Mouse (Mus musculus) erythroblast, adult 5-6 weeks (primary cell): ENCODE results near the gene Metap2. TPM values are rescaled to one million over a fixed set of nuclear protein-coding genes. Genes with fewer than 3 reads are reported as not detected.
"Not testable (repeated sequence)": the region's sequence is repeated elsewhere in the genome, so short reads cannot be mapped to it uniquely, and the experiment has no call there.

Experiments used
- ATAC-seq: replicated peaks from 2 replicates; pipeline ENCODE4 v1.8.0; 2016; ENCODE audit warnings: moderate number of reproducible peaks, mild to moderate bottlenecking, moderate TSS enrichment, inconsistent platforms; ENCODE audit not compliant: poor library complexity, low FRiP score, severe bottlenecking
- total RNA-seq, 2 experiments: library from RNA; stranded (forward) in 1 of 2; stranded (reverse) in 1 of 2; fragments of 150-400 nt in 1 of 2; fragments of 200-764, 138-1000 nt in 1 of 2; gene quantifications; 2 replicates each; pipeline versions ENCODE4 v1.2.3 to v1.2.4; 2015 to 2017; ENCODE audit warnings: low replicate concordance in 2 of 2

The Metap2 gene
- total RNA-seq, 2 experiments from 2014 or later = 2,780 to 4,625 TPM

DNA sequence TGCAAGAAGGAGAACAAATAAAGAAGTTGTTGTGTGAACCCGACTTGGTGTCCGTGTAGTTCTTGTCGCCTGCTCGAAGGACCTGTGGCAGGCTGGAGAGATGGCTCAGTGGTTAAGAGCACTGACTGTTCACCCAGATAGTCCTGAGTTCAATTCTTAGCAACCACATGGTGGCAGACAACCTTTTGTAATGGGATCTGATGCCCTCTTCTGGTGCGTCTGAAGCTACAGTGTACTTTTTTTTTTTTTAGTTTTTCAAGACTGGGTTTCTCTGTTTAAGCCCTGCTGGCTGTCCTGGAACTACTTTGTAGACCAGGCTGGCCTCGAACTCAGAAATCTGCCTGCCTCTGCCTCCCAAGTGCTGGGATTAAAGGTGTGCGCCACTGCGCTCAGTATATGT lies 87.5 kb downstream of the Metap2 start:
- ATAC-seq = not testable (repeated sequence)

Other genes starting within 250 kb of the Metap2 start
- not detected in 2 replicates for gene Usp44, start 65.5 kb downstream of the Metap2 start, total RNA-seq (2015; ENCODE audit: low replicate concordance)
- 0.28 TPM in 1 of 2 replicates, not detected in the other for gene Usp44, start 65.5 kb downstream of the Metap2 start, total RNA-seq (2017; ENCODE audit: low replicate concordance)
- gene Vezt, start 138.7 kb upstream of the Metap2 start, total RNA-seq (2015; ENCODE audit: low replicate concordance) = 12.3 and 25.6 TPM in 2 replicates
- 19.5 and 20.9 TPM in 2 replicates for gene Vezt, start 138.7 kb upstream of the Metap2 start, total RNA-seq (2017; ENCODE audit: low replicate concordance)
- gene Fgd6, start 138.9 kb upstream of the Metap2 start, total RNA-seq (2015; ENCODE audit: low replicate concordance) = 7.5 and 9.2 TPM in 2 replicates
- gene Fgd6, start 138.9 kb upstream of the Metap2 start, total RNA-seq (2017; ENCODE audit: low replicate concordance) = 8.8 and 9.1 TPM in 2 replicates